Mouse (Mus musculus) cortical plate, adult 2 months (tissue): Measurements from ENCODE around the gene Fbxl8.

Experiments
- CTCF ChIP-seq: fragments of 200-500 bp; IDR thresholded peaks from 2 replicates; pipeline ENCODE4 v1.5.1; 2011; ENCODE audit warnings: mild to moderate bottlenecking, control low read depth, low read length; ENCODE audit not compliant: insufficient read depth; ENCODE audit errors: extremely low read depth
- POLR2A ChIP-seq: fragments of 200-500 bp; IDR thresholded peaks from 2 replicates; pipeline ENCODE4 v1.6.1; 2011; ENCODE audit warnings: mild to moderate bottlenecking, low read length, control low read depth; ENCODE audit not compliant: insufficient read depth; ENCODE audit errors: extremely low read depth

GRCm38 (mm10) chr8:105313622-105314402 lies 49.4 kb downstream of the Fbxl8 start:
- no peak for TF ChIP-seq CTCF
- TF ChIP-seq POLR2A: no peak
